Mouse (Mus musculus) forebrain, embryonic 13.5 days (tissue): Measurements from ENCODE around the gene Lpcat4. TPM values are rescaled to one million over a fixed set of nuclear protein-coding genes. Genes with fewer than 3 reads are reported as not detected.
A peak's percentile ranks its signal among the peaks of the same experiment; 100 is the strongest.

ENCODE experiments used
- ATAC-seq: fragments of 200-750 bp; cut with Nextera tagmentation; 2 replicates; pipeline ENCODE4 v1.8.0; 2017
- H3K27ac ChIP-seq: fragments of 300-500 bp; sonication (generic); 2 replicates; pipeline ENCODE4 v1.5.1; 2015; ENCODE audit warnings: inconsistent platforms, mild to moderate bottlenecking, moderate library complexity
- H3K27me3 ChIP-seq: fragments of 300-500 bp; sonication (generic); 2 replicates; pipeline ENCODE4 v1.6.1; 2015; ENCODE audit warnings: mild to moderate bottlenecking, inconsistent platforms
- H3K36me3 ChIP-seq: fragments of 300-500 bp; sonication (generic); 2 replicates; pipeline ENCODE4 v1.6.1; 2015; ENCODE audit warnings: mild to moderate bottlenecking, inconsistent platforms; ENCODE audit not compliant: poor library complexity, severe bottlenecking
- H3K4me1 ChIP-seq: fragments of 300-500 bp; sonication (generic); 2 replicates; pipeline ENCODE4 v1.6.1; 2015; ENCODE audit warnings: inconsistent platforms
- H3K4me2 ChIP-seq: fragments of 300-500 bp; sonication (generic); 2 replicates; pipeline ENCODE4 v1.6.1; 2015; ENCODE audit warnings: inconsistent platforms, mild to moderate bottlenecking, moderate library complexity
- H3K4me3 ChIP-seq: fragments of 300-500 bp; sonication (generic); 2 replicates; pipeline ENCODE4 v1.5.1; 2015; ENCODE audit warnings: mild to moderate bottlenecking, inconsistent platforms
- H3K9ac ChIP-seq: fragments of 300-500 bp; sonication (generic); 2 replicates; pipeline ENCODE4 v1.6.1; 2015; ENCODE audit warnings: mild to moderate bottlenecking, inconsistent platforms
- H3K9me3 ChIP-seq: fragments of 300-500 bp; sonication (generic); replicated peaks from 2 replicates; pipeline ENCODE4 v1.6.1; 2016; ENCODE audit warnings: inconsistent platforms
- WGBS: fragments of 180-500 bp; shearing (Covaris S2); methylation state at CpG from one replicate; pipeline ENCODE4 v1.1.7; 2015; 5-methylcytosine and 5-hydroxymethylcytosine counted together
- polyA plus RNA-seq: library from polyadenylated mRNA; unstranded; fragments of >200 nt; fragmentation: Nextera tagmentation; extraction: Ambion mirVana; gene quantifications from 2 replicates; pipeline ENCODE4 v1.2.1, GENCODE M21; 2015

The Lpcat4 gene
- polyA plus RNA-seq, 1 experiment from 2014 or later: 9.7 TPM

DNA sequence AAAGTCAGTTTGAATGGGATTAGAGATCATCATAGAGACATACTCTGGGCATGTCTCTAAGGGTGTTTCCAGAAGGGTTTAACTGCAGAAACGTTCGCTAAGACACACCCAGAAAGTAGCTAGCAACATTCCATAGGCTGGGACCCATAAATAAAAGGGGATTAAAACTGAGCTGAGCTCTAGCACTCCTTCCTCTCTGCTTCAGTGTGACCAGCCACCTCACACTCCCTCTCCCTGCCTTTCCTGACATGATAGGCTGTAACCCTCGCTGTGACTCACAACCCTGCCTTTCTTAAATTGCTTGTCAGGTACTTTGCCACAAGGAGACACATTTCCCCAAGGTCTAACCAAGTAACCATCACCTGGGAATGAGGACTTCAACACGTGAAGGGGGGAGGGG is 1.3 kb upstream of the Lpcat4 start:
- no peaks in the 10 kb centered on the region for H3K36me3 ChIP-seq
- H3K27me3 ChIP-seq: peaks cover 4% of the 10 kb centered on the region; the same call in 1 of the 2 replicates
- H3K9me3 ChIP-seq: no peaks in the 10 kb centered on the region
- H3K9ac ChIP-seq: no peak overlapping the region
- no peak for ATAC-seq
- no peak overlapping the region for H3K27ac ChIP-seq
- H3K4me3 ChIP-seq: no peak overlapping the region
- H3K4me1 ChIP-seq: peaks cover 13% of the 10 kb centered on the region
- 18% methylated on average over 4 of the region's 4 CpGs for WGBS
- H3K4me2 ChIP-seq: no peak overlapping the region

DNA sequence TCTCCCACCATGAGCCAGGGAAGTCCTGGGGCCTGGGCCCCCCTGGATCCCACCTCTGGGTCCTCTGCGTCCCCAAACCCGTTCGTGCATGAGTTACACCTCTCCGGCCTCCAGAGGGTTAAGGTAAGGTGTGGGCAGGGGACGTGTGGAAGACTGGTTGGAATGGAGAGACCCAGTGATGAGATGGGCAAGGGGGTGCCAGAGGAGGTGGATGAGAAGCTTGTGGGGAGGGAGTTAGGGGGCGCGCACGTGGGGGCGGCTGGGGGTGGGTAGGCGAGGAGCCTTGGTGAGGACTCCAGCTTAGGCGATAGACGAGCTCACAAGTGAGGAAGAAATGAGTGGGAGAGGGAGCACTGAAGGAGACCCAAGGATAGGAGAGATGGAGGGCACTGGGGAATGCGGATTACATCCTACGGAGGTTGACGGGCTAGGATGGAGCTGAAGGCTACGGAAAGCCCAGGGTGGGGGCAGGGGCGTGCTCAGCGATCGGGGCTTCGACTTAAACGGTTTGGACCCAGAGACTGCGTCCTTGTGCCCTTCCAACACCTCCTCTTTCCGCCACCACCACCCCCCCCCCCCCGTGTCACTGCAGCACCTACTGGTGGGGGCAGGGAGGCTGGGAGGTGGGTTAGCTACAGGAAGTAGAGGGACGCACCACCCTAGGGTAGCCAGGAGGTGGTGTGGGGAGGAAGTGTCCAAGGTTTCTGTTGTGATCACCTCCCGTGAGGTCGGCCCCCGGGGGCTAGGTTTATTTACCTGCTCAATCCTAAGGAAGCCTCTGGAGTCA is 860 bp downstream of the Lpcat4 start:
- under 1% methylated on average over 19 of the region's 28 CpGs for WGBS
- H3K4me1 ChIP-seq: peaks cover 13% of the 10 kb centered on the region
- peak; percentile 71 for ATAC-seq
- H3K4me2 ChIP-seq: peak overlapping the region; percentile 82
- peak overlapping the region; percentile 89 for H3K9ac ChIP-seq
- peak overlapping the region; percentile 95 for H3K27ac ChIP-seq
- H3K9me3 ChIP-seq: no peaks in the 10 kb centered on the region
- H3K36me3 ChIP-seq: peaks cover 12% of the 10 kb centered on the region
- H3K27me3 ChIP-seq: peaks cover 4% of the 10 kb centered on the region; the same call in 1 of the 2 replicates
- peak overlapping the region; percentile 77 for H3K4me3 ChIP-seq

DNA sequence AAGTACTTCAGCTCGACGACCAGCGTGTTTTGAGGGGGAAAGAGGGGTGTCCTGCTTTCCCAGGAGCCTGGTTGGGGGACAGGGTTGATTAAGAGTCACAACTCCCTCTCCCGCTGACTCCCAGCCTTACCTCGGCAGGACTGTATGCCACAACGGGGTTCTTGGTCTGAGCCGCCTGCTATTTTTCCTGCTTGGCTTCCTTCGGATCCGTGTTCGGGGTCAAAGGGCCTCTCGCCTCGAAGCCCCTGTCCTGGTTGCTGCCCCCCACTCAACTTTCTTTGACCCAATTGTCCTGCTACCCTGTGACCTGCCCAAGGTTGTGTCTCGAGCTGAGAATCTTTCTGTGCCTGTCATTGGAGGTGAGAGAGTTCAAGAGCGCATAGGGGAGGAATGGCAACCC is 2.5 kb downstream of the Lpcat4 start:
- H3K27me3 ChIP-seq: peaks cover 4% of the 10 kb centered on the region; the same call in 1 of the 2 replicates
- WGBS: 87% methylated on average over 14 of the region's 14 CpGs
- H3K4me3 ChIP-seq: no peak overlapping the region
- peaks cover 25% of the 10 kb centered on the region for H3K36me3 ChIP-seq
- H3K27ac ChIP-seq: no peak overlapping the region
- H3K9ac ChIP-seq: no peak overlapping the region
- no peak overlapping the region for H3K4me2 ChIP-seq
- ATAC-seq: no peak
- H3K9me3 ChIP-seq: no peaks in the 10 kb centered on the region
- H3K4me1 ChIP-seq: peaks cover 13% of the 10 kb centered on the region

DNA sequence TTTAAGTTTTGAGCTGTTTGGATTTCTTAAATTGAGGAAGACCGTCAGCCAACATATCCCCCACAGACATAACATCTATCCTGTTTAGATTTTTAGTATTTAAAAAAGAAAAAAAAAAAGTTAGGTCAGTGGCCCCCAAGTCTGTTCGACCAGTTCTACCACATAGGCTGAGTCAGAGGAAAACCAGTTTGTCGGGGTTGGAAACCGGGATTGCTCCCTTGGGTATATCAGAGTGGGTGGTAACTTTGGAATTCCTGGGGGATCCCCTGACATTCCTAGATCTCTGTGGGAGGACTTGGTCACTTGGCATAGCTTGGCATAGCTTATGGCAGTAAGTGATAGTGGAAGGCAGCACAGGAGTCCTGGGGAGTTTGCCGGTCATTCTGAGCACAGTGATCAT is 6.0 kb downstream of the Lpcat4 start:
- H3K4me1 ChIP-seq: peaks cover 9% of the 10 kb centered on the region
- no peak overlapping the region for H3K27ac ChIP-seq
- no peak overlapping the region for H3K9ac ChIP-seq
- H3K9me3 ChIP-seq: no peaks in the 10 kb centered on the region
- H3K4me2 ChIP-seq: no peak overlapping the region
- H3K4me3 ChIP-seq: no peak overlapping the region
- peaks cover 28% of the 10 kb centered on the region for H3K36me3 ChIP-seq
- H3K27me3 ChIP-seq: no peaks in the 10 kb centered on the region
- no peak for ATAC-seq
- WGBS: 92% methylated on average over 5 of the region's 5 CpGs

DNA sequence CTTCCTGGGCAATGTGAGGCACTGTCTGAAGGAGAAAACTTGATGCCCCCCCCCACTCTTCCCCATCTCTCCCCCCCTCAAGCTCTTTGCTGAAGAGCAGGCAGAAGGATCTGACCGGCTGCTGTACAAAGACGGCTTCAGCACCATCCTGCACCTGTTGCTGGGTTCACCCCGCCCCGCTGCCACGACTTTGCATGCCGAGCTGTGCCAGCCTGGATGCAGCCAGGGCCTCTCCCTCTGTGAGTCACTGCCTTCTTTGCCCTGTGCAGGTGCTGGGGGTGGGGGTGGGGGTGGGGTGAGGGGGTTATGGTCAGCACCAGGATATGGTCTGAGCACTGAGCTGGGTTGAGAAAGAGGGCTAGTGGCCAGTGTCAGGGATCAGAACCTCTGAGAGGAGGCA is 6.9 kb downstream of the Lpcat4 start:
- Histone ChIP-seq H3K4me1 (no peaks in the 10 kb centered on the region), H3K4me3 (no peak overlapping the region), H3K36me3 (peaks cover 28% of the 10 kb centered on the region), H3K27me3 (no peaks in the 10 kb centered on the region), H3K9ac (no peak overlapping the region), H3K27ac (no peak overlapping the region), H3K4me2 (no peak overlapping the region), H3K9me3 (no peaks in the 10 kb centered on the region)
- 95% methylated on average over 6 of the region's 6 CpGs for WGBS
- ATAC-seq: no peak

DNA sequence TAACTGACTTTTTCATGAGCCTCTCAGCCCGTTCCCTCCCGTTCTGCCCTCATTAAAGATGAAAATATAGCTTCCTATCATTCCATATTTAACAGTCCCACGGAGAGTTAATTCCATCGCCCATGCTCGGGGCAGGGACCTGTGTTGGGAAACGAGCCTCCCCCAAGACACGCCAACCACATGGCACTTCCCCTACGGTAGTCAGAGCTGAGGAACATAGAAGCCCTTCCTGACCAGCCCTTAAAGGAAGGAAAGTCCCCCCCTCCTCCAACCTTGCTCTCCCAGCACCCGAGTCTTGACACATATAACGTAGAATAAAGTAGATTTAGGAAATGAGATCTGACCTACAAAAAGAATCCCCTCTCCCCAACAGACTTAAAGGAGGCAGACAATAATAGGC is 8.1 kb downstream of the Lpcat4 start:
- no peaks in the 10 kb centered on the region for H3K9me3 ChIP-seq
- WGBS: 90% methylated on average over 10 of the region's 10 CpGs
- H3K9ac ChIP-seq: no peak overlapping the region
- ATAC-seq: no peak
- no peak overlapping the region for H3K27ac ChIP-seq
- H3K4me3 ChIP-seq: no peak overlapping the region
- no peak overlapping the region for H3K4me2 ChIP-seq
- H3K4me1 ChIP-seq: no peaks in the 10 kb centered on the region
- no peaks in the 10 kb centered on the region for H3K27me3 ChIP-seq
- H3K36me3 ChIP-seq: peaks cover 28% of the 10 kb centered on the region

DNA sequence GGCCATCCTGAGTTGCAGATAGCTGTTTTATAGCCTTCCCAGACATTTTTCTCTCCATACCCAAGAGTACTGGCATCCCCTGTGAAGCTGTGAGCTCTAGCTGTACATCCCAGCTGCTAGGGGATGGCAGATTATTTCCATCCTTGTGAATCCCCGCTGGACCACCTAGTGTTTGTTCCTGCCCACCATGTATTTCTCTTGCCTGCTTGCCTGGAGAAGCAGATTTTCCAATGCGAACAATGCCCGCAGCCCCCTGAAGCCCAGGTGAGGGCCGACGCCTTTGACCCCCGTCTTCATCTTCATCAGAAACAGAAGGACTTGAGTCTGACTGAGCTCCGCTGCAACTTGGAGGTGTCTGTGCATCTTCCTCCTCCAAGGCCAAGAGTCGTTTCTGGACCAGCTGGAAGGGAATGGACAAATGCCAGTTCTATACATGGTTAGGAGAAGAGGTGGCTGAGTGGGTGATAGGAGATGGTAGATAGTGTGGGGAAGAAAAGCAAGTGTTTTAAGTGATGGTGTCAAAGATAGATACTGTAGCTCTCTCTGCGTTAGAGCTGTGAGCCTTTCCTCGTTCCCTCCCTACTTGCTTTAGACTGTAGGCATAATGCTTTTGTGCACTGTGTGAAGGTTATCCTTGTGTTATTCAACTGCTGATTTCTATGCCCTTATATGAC is 10.6 kb downstream of the Lpcat4 start:
- no peak for ATAC-seq
- H3K27me3 ChIP-seq: no peaks in the 10 kb centered on the region
- H3K4me2 ChIP-seq: no peak overlapping the region
- no peak overlapping the region for H3K4me3 ChIP-seq
- no peaks in the 10 kb centered on the region for H3K9me3 ChIP-seq
- H3K4me1 ChIP-seq: no peaks in the 10 kb centered on the region
- WGBS: 88% methylated on average over 10 of the region's 10 CpGs
- H3K27ac ChIP-seq: no peak overlapping the region
- H3K36me3 ChIP-seq: peaks cover 16% of the 10 kb centered on the region
- no peak overlapping the region for H3K9ac ChIP-seq

DNA sequence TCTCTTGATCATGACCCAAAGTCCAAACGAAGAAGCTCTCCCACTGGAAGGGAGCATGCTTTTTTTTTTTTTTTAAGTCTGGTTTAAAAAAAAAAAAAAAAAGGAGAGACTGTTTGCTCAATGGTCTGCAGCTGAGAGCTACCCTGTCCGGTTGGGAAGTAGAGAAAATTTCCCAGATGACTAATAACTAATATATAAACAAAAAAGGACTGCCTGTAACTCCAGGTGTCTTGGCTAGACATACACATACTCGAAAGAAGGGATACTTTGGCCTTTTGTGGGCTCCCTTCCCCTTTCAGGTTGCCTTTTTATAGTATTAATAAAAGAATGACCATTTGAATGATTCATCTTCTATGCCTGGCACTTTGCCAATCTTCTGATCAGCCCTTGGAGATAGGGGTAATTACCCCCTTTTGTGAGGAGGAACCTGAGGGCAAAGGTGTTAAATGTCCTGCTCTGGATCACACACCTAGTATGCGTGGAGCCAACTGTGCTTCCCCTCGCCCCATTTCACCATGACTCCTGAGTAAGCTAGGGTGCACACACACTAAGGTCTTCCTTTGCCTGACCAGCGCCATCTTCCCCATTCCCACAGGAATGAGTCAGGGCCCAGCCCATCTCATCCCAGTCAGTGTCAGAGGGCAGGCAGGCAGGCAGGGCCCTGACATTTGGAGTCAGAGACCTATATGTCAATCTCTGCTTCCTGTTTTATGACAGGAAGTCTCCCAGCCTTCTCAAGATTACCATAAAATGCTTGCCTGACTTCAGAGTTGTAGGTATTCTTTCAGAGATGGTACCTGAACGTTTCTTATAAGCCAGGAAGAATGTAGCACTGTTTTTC is 15.6 kb downstream of the Lpcat4 start:
- H3K36me3 ChIP-seq: no peaks in the 10 kb centered on the region
- WGBS: 74% methylated on average over 7 of the region's 7 CpGs
- H3K4me2 ChIP-seq: no peak overlapping the region
- ATAC-seq: no peak
- H3K27ac ChIP-seq: no peak overlapping the region
- H3K9me3 ChIP-seq: no peaks in the 10 kb centered on the region
- H3K27me3 ChIP-seq: no peaks in the 10 kb centered on the region
- no peak overlapping the region for H3K4me3 ChIP-seq
- H3K4me1 ChIP-seq: no peaks in the 10 kb centered on the region
- no peak overlapping the region for H3K9ac ChIP-seq

DNA sequence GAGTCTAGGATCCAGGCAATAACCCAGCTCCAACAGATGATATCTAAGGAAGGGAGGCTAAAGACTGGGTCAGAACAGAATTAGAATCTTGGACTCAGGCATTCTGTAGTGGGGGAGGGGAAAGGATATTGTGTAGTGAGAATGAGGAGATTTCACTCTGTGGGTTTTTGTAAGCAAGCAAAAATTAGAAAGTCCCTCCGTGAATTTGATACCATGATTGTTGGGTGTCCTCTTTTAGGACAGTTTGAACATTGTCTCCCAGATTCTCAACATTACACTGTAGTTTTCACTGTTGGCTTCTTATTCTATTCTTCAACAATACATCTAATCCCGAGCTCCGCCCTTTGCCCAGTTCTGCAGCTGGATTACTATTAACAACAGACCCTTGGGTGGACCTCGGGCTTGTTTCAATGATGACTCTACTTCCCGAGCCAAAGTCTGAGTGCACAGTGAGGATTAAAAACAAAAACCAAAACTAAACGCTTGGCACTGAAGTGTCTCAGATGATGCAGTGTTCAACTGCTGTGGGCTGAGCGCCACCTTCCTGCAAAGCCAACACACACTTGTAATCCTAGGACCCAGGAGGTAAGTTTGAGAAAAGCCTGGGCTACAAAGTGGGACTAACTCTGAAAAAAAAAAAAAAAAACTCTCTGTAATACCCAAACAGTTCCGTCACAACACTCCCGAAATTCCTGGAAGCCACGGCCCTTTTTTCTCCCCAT is 20.1 kb downstream of the Lpcat4 start, which contains the start of gene Nutm1:
Nutm1 (minus strand) TSS at position 51 of the 722 bp plus-strand sequence.
- no peak within 1 kb of the TSS for H3K4me2 ChIP-seq
- no peak within 1 kb of the TSS for H3K9ac ChIP-seq
- WGBS: 72% methylated on average over 10 of the region's 10 CpGs
- H3K9me3 ChIP-seq: no peaks in the 10 kb centered on the region
- no peaks in the 10 kb centered on the region for H3K27me3 ChIP-seq
- H3K27ac ChIP-seq: no peak within 1 kb of the TSS
- ATAC-seq: no peak
- H3K4me3 ChIP-seq: no peak within 1 kb of the TSS
- no peaks in the 10 kb centered on the region for H3K36me3 ChIP-seq
- peaks cover 13% of the 10 kb centered on the region for H3K4me1 ChIP-seq

DNA sequence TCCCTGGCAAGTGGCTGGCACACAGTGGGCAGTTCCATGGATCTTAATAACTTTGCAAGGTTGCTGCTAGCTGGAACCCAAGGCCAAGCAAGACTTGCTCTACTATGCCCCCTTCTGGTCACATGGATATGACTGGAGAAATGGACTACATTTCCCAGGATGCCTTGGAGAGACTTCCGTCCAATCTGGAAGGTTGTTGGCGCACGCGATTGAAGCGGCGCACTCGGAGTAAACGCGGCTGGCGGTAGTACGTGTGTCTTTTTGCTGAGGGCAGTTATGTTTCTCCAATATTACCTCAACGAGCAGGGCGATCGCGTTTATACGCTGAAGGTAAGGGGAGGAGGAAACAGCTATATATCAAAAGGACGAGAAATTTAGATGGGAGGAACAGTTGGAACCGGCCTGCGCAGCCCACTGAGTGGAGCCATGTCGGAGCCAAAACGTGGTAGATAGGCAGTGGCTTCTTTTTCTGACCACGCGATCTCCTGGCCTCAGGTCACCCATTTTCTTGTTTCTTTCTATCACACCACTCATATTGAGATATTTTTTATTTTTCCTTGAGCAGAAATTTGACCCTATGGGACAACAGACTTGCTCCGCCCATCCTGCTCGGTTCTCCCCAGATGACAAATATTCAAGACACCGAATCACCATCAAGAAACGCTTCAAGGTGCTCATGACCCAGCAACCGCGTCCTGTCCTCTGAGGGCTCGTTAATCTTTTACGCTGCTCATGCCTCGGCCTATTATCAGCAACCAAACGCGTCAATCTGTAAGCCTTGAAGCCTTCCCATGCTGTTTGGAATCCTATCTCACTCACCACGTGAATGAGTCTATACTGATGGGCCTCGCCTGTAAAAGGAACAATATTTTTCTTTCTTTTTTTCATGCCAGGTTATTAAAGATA is 22.7 kb downstream of the Lpcat4 start, which contains the start of gene Nop10:
Nop10 (plus strand) TSS at position 179 of the 906 bp plus-strand sequence.
- no peaks in the 10 kb centered on the region for H3K27me3 ChIP-seq
- WGBS: under 1% methylated on average over 36 of the region's 36 CpGs
- no peaks in the 10 kb centered on the region for H3K36me3 ChIP-seq
- peak within 1 kb of the TSS; percentile 12; the same call in 1 of the 2 replicates for H3K27ac ChIP-seq
- H3K4me2 ChIP-seq: peak within 1 kb of the TSS; percentile 77
- H3K9me3 ChIP-seq: no peaks in the 10 kb centered on the region
- peaks cover 26% of the 10 kb centered on the region for H3K4me1 ChIP-seq
- H3K9ac ChIP-seq: peak within 1 kb of the TSS; percentile 70
- peak; percentile 73 for ATAC-seq
- peak within 1 kb of the TSS; percentile 57 for H3K4me3 ChIP-seq
